Mouse (Mus musculus) spleen, adult 2 months (tissue): ENCODE measurements around the gene Dus2.
"Not testable (repeated sequence)": the region's sequence is repeated elsewhere in the genome, so short reads cannot be mapped to it uniquely, and the experiment has no call there.

Experiments
- CTCF ChIP-seq: fragments of 200-500 bp; IDR thresholded peaks from 2 replicates; pipeline ENCODE4 v1.5.1; 2011; ENCODE audit warnings: mild to moderate bottlenecking, inconsistent platforms; ENCODE audit not compliant: insufficient read depth, insufficient read length, insufficient replicate concordance; ENCODE audit errors: extremely low read depth
- POLR2A ChIP-seq: fragments of 200-500 bp; IDR thresholded peaks from 2 replicates; pipeline ENCODE4 v1.6.1; 2011; ENCODE audit warnings: low read depth, low read length, inconsistent platforms

DNA sequence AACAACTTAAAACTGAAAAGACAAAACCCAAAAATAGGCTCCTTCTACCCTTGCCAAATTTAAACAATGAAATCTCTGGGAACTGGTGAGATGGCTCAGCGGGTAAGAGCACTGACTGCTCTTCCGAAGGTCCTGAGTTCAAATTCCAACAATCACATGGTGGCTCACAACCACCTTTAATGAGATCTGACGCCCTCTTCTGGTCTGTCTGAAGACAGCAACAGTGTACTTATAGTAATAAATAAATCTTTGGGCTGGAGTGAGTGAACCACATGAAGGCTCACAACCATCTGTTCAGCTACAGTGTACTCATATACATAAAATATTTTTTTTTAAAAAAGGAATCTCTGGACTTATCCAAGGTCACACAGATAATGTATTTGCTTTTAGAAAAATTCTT lies 16.8 kb downstream of the Dus2 start:
- TF ChIP-seq POLR2A, CTCF: not testable (repeated sequence)
